Mouse (Mus musculus): ENCODE data around the gene Ak5. TPM values are rescaled to one million over a fixed set of nuclear protein-coding genes. Genes with fewer than 3 reads are reported as not detected.

Ak5 gene
- polyA plus RNA-seq, 1 experiment from 2014 or later, result 1.9 TPM

DNA sequence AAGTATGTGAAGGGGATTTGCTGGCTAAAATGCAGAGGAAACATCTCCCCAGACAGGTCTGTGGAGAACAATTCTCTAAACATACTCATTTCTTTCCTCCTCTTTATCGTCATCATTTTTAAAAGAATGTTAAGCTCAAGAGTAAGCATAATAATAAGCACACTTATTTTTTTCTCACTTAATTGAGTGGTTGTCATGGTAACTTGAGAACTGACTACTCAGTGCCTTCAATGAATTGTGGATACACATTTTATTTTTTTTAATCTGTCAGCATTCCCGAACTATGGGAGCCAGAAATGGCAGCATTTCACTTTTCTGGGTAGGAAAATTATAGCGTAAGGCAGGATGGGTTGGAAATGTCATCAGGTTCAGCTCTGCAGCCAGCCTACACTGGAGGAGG is 151.6 kb downstream of the Ak5 start:
- no peak for ATAC-seq (ENCODE audit: low FRiP score, low TSS enrichment)

GRCm38 (mm10) chr3:152515959-152516358 is 152.2 kb downstream of the Ak5 start:
- Histone ChIP-seq H3K27me3 (ENCODE audit: control insufficient read depth, insufficient read depth, low read length) (no peaks in the 10 kb centered on the region), H3K36me3 (ENCODE audit: control insufficient read depth, insufficient read depth, low read length) (no peaks in the 10 kb centered on the region), H3K9me3 (ENCODE audit: control insufficient read depth, low read length) (no peaks in the 10 kb centered on the region), H3K9ac (ENCODE audit: low read length) (no peak overlapping the region), H3K4me3 (ENCODE audit: low read depth, low read length) (no peak overlapping the region), H3K27ac (replicated peaks) (no peak overlapping the region), H3K4me1 (replicated peaks; ENCODE audit: control insufficient read depth, insufficient read depth) (no peaks in the 10 kb centered on the region), H3K4me2 (replicated peaks; ENCODE audit: low read depth) (no peak overlapping the region)
- DNase-seq (ENCODE audit: low spot score) (no peak), ATAC-seq (ENCODE audit: low FRiP score, low TSS enrichment) (no peak)
- WGBS, result 67% methylated on average over 6 of the region's 6 CpGs
- TF ChIP-seq CTCF (IDR thresholded peaks at IDR 0.05; ENCODE audit: low read depth) (no peak), EP300 (optimal IDR thresholded peaks at IDR 0.05) (no peak)

More for the DNA sequence above, 151.6 kb downstream of the Ak5 start:
- no peak overlapping the region for H3K9ac ChIP-seq (ENCODE audit: low read length)
- H3K27me3 ChIP-seq (ENCODE audit: control insufficient read depth, insufficient read depth, low read length), result no peaks in the 10 kb centered on the region
- TF ChIP-seq EP300 (optimal IDR thresholded peaks at IDR 0.05) (no peak), CTCF (IDR thresholded peaks at IDR 0.05; ENCODE audit: low read depth) (no peak)
- WGBS, result 71% methylated on average over 3 of the region's 3 CpGs
- H3K4me1 ChIP-seq (replicated peaks; ENCODE audit: control insufficient read depth, insufficient read depth), result no peaks in the 10 kb centered on the region
- H3K4me2 ChIP-seq (replicated peaks; ENCODE audit: low read depth), result no peak overlapping the region
- H3K36me3 ChIP-seq (ENCODE audit: control insufficient read depth, insufficient read depth, low read length), result no peaks in the 10 kb centered on the region
- no peak overlapping the region for H3K27ac ChIP-seq (replicated peaks)
- DNase-seq (ENCODE audit: low spot score), result no peak
- no peaks in the 10 kb centered on the region for H3K9me3 ChIP-seq (ENCODE audit: control insufficient read depth, low read length)
- H3K4me3 ChIP-seq (ENCODE audit: low read depth, low read length), result no peak overlapping the region

DNA sequence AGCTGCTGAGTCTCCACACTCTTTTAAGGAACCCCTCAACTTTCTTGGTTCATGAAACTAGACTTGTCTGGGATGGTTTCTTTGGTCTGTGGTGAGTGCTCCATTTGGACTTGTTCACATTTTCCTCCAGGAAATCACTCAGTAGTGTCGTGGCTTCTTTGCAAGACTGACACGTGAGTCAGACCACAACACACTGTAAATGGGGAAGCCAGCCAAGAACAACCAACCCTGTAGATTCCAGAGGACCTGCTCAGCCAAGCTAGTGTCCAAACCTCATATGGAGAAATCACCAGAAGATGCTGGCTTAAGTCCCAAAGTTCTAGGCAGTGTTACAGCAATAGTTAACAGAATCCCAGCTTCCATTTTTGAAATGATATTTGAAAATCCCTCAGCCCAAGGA is 155.6 kb downstream of the Ak5 start:
- ATAC-seq (ENCODE audit: low FRiP score, low TSS enrichment) (no peak), DNase-seq (ENCODE audit: low spot score) (no peak)
- H3K4me1 ChIP-seq (replicated peaks; ENCODE audit: control insufficient read depth, insufficient read depth), result no peaks in the 10 kb centered on the region
- WGBS, result 31% methylated on average over 2 of the region's 2 CpGs
- H3K27ac ChIP-seq (replicated peaks), result no peak overlapping the region
- TF ChIP-seq EP300 (optimal IDR thresholded peaks at IDR 0.05), result no peak
- TF ChIP-seq CTCF (IDR thresholded peaks at IDR 0.05; ENCODE audit: low read depth), result no peak
- no peak overlapping the region for H3K4me2 ChIP-seq (replicated peaks; ENCODE audit: low read depth)
- no peaks in the 10 kb centered on the region for H3K27me3 ChIP-seq (ENCODE audit: control insufficient read depth, insufficient read depth, low read length)
- no peak overlapping the region for H3K9ac ChIP-seq (ENCODE audit: low read length)
- no peaks in the 10 kb centered on the region for H3K9me3 ChIP-seq (ENCODE audit: control insufficient read depth, low read length)
- H3K4me3 ChIP-seq (ENCODE audit: low read depth, low read length), result no peak overlapping the region
- no peaks in the 10 kb centered on the region for H3K36me3 ChIP-seq (ENCODE audit: control insufficient read depth, insufficient read depth, low read length)

DNA sequence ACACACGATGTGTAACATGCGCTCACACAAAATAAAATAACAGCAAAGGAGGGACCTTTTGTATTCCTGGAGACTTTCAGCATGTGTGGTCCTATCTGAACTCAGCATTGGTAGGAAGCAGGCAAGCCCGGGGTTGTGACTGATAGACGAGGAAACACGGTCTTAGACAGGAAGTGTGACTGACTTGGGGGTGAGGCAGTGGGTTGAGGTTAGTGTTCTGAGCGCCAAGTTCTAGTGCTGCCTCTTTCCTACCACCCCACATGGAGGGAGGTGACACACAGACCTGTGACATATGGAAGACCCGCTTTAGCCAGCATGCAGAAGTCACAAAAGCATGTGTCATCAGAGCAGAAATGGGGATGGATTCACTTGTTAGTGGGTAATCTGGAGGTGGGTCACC is 158.9 kb downstream of the Ak5 start:
- ATAC-seq (ENCODE audit: low FRiP score, low TSS enrichment), result no peak
- H3K9me3 ChIP-seq (ENCODE audit: control insufficient read depth, low read length), result no peaks in the 10 kb centered on the region
- H3K4me1 ChIP-seq (replicated peaks; ENCODE audit: control insufficient read depth, insufficient read depth), result no peaks in the 10 kb centered on the region
- 76% methylated on average over 7 of the region's 7 CpGs for WGBS
- H3K9ac ChIP-seq (ENCODE audit: low read length), result no peak overlapping the region
- no peaks in the 10 kb centered on the region for H3K27me3 ChIP-seq (ENCODE audit: control insufficient read depth, insufficient read depth, low read length)
- H3K36me3 ChIP-seq (ENCODE audit: control insufficient read depth, insufficient read depth, low read length), result no peaks in the 10 kb centered on the region
- H3K27ac ChIP-seq (replicated peaks), result no peak overlapping the region
- H3K4me3 ChIP-seq (ENCODE audit: low read depth, low read length), result no peak overlapping the region
- TF ChIP-seq EP300 (optimal IDR thresholded peaks at IDR 0.05) (no peak), CTCF (IDR thresholded peaks at IDR 0.05; ENCODE audit: low read depth) (no peak)
- no peak overlapping the region for H3K4me2 ChIP-seq (replicated peaks; ENCODE audit: low read depth)
- no peak for DNase-seq (ENCODE audit: low spot score)

DNA sequence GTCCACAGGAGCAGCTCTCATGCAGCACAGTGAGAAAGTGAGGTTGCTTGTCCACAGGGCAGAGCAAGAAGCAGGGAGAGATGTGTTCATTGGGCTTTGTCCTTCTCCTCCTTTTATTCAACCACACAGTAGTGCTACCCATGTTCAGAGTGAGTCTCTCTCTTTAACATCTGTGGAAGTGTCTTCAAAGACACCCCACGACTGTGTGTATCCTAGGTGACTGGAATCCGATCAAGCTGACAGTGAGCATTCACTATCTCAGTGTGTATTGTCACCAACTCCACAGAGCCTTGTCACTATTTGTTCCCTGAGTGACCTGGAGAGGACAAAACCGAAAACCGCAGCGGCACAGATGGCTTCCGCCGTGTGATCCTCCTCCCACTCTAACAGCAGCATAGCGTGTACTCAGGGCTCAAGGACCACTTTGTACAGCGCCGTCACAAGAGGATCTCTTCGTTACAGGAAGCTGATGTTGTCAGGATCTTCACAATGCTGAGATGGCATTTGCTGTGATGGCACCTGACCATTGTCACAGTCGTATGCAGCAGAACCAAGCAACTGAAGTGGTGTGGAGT is 159.7 kb downstream of the Ak5 start:
- TF ChIP-seq EP300 (optimal IDR thresholded peaks at IDR 0.05), result no peak
- no peak for TF ChIP-seq CTCF (IDR thresholded peaks at IDR 0.05; ENCODE audit: low read depth)
- Histone ChIP-seq H3K4me2 (replicated peaks; ENCODE audit: low read depth) (no peak overlapping the region), H3K4me3 (ENCODE audit: low read depth, low read length) (no peak overlapping the region), H3K4me1 (replicated peaks; ENCODE audit: control insufficient read depth, insufficient read depth) (no peaks in the 10 kb centered on the region), H3K9me3 (ENCODE audit: control insufficient read depth, low read length) (no peaks in the 10 kb centered on the region), H3K36me3 (ENCODE audit: control insufficient read depth, insufficient read depth, low read length) (no peaks in the 10 kb centered on the region), H3K27ac (replicated peaks) (no peak overlapping the region), H3K9ac (ENCODE audit: low read length) (no peak overlapping the region), H3K27me3 (ENCODE audit: control insufficient read depth, insufficient read depth, low read length) (no peaks in the 10 kb centered on the region)
- no peak for DNase-seq (ENCODE audit: low spot score)
- WGBS, result 88% methylated on average over 12 of the region's 12 CpGs
- no peak for ATAC-seq (ENCODE audit: low FRiP score, low TSS enrichment)

GRCm38 (mm10) chr3:152507900-152508299 is 160.3 kb downstream of the Ak5 start:
- TF ChIP-seq CTCF (IDR thresholded peaks at IDR 0.05; ENCODE audit: low read depth), result no peak
- no peak for TF ChIP-seq EP300 (optimal IDR thresholded peaks at IDR 0.05)
- Histone ChIP-seq H3K27ac (replicated peaks) (no peak overlapping the region), H3K36me3 (ENCODE audit: control insufficient read depth, insufficient read depth, low read length) (no peaks in the 10 kb centered on the region), H3K27me3 (ENCODE audit: control insufficient read depth, insufficient read depth, low read length) (no peaks in the 10 kb centered on the region), H3K9me3 (ENCODE audit: control insufficient read depth, low read length) (no peaks in the 10 kb centered on the region), H3K4me2 (replicated peaks; ENCODE audit: low read depth) (no peak overlapping the region), H3K4me3 (ENCODE audit: low read depth, low read length) (no peak overlapping the region), H3K9ac (ENCODE audit: low read length) (no peak overlapping the region), H3K4me1 (replicated peaks; ENCODE audit: control insufficient read depth, insufficient read depth) (no peaks in the 10 kb centered on the region)
- ATAC-seq (ENCODE audit: low FRiP score, low TSS enrichment) (no peak), DNase-seq (ENCODE audit: low spot score) (no peak)
- 72% methylated on average over 8 of the region's 8 CpGs for WGBS

All from stomach, postnatal 0 days (tissue).